Mouse (Mus musculus): ENCODE results near the gene Snd1.

GRCm38 (mm10) chr6:28614856-28615255 is 139.9 kb downstream of the Snd1 start:
- TF ChIP-seq CTCF (IDR thresholded peaks at IDR 0.05) = no peak
- no peak for TF ChIP-seq EP300 (IDR thresholded peaks at IDR 0.05)

Measured in lung, postnatal 0 days (tissue).